Mouse (Mus musculus) cerebellum, adult 2 months (tissue): ENCODE measurements at regions not wholly inside any gene's neighbourhood (a gene's known extent, or its start where the extent isn't known, plus 50 kb on each side); places are given as distances from the start of the nearest gene placed in this dataset.

Experiments used
- CTCF ChIP-seq: fragments of 200-500 bp; IDR thresholded peaks from 2 replicates; pipeline ENCODE4 v1.5.1; 2011; ENCODE audit warnings: low read depth, mild to moderate bottlenecking, control low read depth, low read length, moderate library complexity, borderline replicate concordance; ENCODE audit not compliant: insufficient read depth
- POLR2A ChIP-seq: fragments of 200-500 bp; IDR thresholded peaks from 2 replicates; pipeline ENCODE4 v1.6.1; 2011; ENCODE audit warnings: low read length, control low read depth, borderline replicate concordance; ENCODE audit not compliant: insufficient read depth

DNA sequence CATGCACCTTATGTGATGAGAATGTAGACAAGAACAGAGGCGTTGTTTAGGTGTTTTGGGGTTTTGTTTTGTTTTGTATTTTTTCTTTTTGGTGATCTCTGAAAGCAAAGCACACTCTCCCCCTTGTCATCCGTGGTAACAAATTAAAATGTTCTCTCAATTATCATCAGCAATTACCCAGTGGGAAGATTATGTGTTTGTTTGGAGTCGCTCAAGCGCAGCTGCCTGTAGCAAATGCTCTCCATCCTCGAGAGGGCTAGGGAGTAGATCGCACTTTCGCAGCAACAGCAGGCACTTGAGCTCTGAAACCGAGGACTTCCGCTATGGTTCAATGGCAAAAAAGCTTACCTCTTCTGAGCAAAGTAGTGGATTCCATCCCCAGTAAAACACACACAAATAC is 57.7 kb downstream of the Gm19935 start:
- TF ChIP-seq CTCF (no peak), POLR2A (no peak)
